Mouse (Mus musculus) embryonic facial prominence, embryonic 11.5 days (tissue): Measurements from ENCODE around the gene Stpg1. TPM values are rescaled to one million over a fixed set of nuclear protein-coding genes. Genes with fewer than 3 reads are reported as not detected.

Source experiments
- ATAC-seq: fragments of 200-750 bp; cut with Nextera tagmentation; replicated peaks from 2 replicates; pipeline ENCODE4 v1.8.0; 2017; ENCODE audit warnings: low read depth; ENCODE audit not compliant: insufficient number of reproducible peaks, low FRiP score, low TSS enrichment
- DNase-seq: peaks from one replicate; pipeline ENCODE4 v3.0.0-alpha.2; 2015; ENCODE audit warnings: low spot score
- H3K27ac ChIP-seq: fragments of 300-500 bp; sonication (generic); replicated peaks from 2 replicates; pipeline ENCODE4 v1.5.1; 2014; ENCODE audit warnings: mild to moderate bottlenecking, low read depth, low read length, control low read depth
- H3K27me3 ChIP-seq: fragments of 300-500 bp; sonication (generic); 2 replicates; pipeline ENCODE4 v1.6.1; 2014; ENCODE audit warnings: mild to moderate bottlenecking, low read length, moderate library complexity, mixed read lengths; ENCODE audit not compliant: control insufficient read depth, insufficient read depth
- H3K36me3 ChIP-seq: fragments of 300-500 bp; sonication (generic); replicated peaks from 2 replicates; pipeline ENCODE4 v1.6.1; 2014; ENCODE audit warnings: low read depth, mild to moderate bottlenecking, low read length, moderate library complexity, mixed read lengths; ENCODE audit not compliant: control insufficient read depth, insufficient read depth
- H3K4me1 ChIP-seq: fragments of 300-500 bp; sonication (generic); 2 replicates; pipeline ENCODE4 v1.6.1; 2014; ENCODE audit warnings: low read length, mixed read lengths; ENCODE audit not compliant: control insufficient read depth, insufficient read depth
- H3K4me2 ChIP-seq: fragments of 300-500 bp; sonication (generic); 2 replicates; pipeline ENCODE4 v1.6.1; 2014; ENCODE audit warnings: low read depth, mild to moderate bottlenecking, control low read depth, low read length, moderate library complexity
- H3K4me3 ChIP-seq: fragments of 300-500 bp; sonication (generic); 2 replicates; pipeline ENCODE4 v1.5.1; 2014; ENCODE audit warnings: low read depth, low read length, control low read depth
- H3K9ac ChIP-seq: fragments of 300-500 bp; sonication (generic); replicated peaks from 2 replicates; pipeline ENCODE4 v1.6.1; 2014; ENCODE audit warnings: mild to moderate bottlenecking, control low read depth, low read length
- H3K9me3 ChIP-seq: fragments of 300-500 bp; sonication (generic); replicated peaks from 2 replicates; pipeline ENCODE4 v1.6.1; 2016; ENCODE audit warnings: mild to moderate bottlenecking, low read length, inconsistent platforms, mixed read lengths; ENCODE audit not compliant: control insufficient read depth
- WGBS: fragments of 180-500 bp; shearing (Covaris S2); extraction: QIAGEN DNeasy Blood & Tissue Kit; methylation state at CpG from one replicate; pipeline ENCODE4 v1.1.7; 2014; 5-methylcytosine and 5-hydroxymethylcytosine counted together
- polyA plus RNA-seq: library from polyadenylated mRNA; unstranded; fragments of >200 nt; fragmentation: Nextera tagmentation; extraction: Ambion mirVana; gene quantifications from 2 replicates; pipeline ENCODE4 v1.2.1, GENCODE M21; 2014

Stpg1 gene
- polyA plus RNA-seq, 1 experiment from 2014 or later = 0.32 TPM

DNA sequence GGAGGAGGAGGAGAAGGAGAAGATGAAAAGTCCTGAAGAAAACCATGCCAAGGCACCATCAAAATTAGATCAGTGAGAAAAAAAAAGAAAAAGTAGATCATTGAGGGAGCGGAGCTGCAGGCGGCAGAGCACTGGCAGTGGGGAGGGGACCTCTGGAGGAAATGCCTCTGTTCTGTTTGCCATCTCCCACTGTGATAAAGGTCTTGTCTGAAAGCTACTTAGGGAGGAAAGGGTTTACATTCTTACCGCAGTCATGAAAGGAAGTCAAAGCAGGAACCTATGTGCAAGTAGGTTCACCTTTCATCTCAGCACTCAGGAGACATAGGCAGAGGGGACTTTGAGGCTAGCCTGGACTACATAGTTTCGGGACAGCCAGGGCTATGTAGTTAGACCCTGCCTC is 7.0 kb downstream of the Stpg1 start:
- no peaks in the 10 kb centered on the region for H3K27me3 ChIP-seq
- H3K9me3 ChIP-seq = no peaks in the 10 kb centered on the region
- no peak overlapping the region for H3K9ac ChIP-seq
- DNase-seq (no peak), ATAC-seq (no peak)
- no peak overlapping the region for H3K27ac ChIP-seq
- H3K4me3 ChIP-seq = no peak overlapping the region
- H3K4me2 ChIP-seq = no peak overlapping the region
- H3K4me1 ChIP-seq = no peaks in the 10 kb centered on the region
- H3K36me3 ChIP-seq = no peaks in the 10 kb centered on the region
- 52% methylated on average over 4 of the region's 4 CpGs for WGBS

DNA sequence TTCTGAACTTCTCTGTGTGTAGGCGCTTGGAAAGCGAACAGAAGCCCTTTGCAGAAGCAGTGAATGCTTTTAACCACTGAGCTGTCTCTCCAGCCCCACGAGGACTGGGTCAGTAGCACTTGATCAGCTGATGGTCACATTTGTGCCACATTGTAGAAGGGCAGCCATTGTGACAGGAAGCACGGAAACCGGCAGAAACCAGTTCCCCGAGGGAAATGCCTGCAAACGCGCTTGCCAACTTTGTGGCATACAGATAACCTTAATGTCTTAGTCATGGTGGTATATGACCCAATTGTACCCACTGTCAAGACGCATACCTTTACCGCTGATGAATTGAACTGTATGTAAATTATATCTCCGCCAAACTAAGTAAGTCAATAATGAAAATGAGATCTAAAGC is 11.2 kb downstream of the Stpg1 start:
- Histone ChIP-seq H3K4me1 (no peaks in the 10 kb centered on the region), H3K27ac (no peak overlapping the region), H3K27me3 (no peaks in the 10 kb centered on the region), H3K36me3 (no peaks in the 10 kb centered on the region), H3K4me2 (no peak overlapping the region), H3K9ac (no peak overlapping the region), H3K4me3 (no peak overlapping the region), H3K9me3 (no peaks in the 10 kb centered on the region)
- ATAC-seq = no peak
- 76% methylated on average over 11 of the region's 11 CpGs for WGBS
- no peak for DNase-seq

DNA sequence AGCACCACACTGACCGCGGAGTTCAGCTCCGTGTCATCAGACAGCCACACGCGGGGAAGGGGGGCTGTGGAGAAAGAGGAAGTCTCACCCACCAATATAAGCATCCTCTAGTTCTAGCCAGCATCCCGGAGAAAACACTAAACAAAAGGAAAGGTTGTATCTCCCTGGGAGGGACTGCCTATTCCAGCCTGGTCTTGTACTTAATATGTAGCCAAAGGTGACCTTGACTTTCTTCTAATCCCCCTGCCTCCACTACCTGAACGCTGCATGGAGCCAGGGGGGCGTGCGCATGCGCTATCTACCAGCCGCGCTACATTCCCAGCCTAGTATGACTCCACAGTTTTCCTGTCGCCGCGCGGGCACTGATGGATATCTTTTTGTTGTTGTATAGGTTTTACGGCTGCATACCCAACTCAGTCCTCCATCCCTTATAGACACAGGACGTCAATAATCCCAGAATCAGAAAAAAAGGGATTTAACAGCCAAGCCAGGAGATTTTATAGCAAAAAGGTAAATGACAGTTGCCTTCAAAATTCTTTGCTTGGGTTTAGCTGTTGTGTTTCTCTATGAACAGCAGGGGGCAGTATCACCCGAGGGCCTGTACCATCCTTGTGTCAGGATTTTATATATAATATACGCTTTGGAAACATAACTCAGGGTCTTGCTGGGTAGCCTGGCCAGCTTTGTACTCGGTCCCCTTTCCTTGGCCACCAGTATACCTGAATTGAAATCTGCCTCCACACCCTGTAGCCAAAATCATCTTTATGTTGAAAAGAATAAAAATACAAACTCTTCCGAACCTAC is 13.2 kb downstream of the Stpg1 start:
- Histone ChIP-seq H3K27ac (no peak overlapping the region), H3K4me1 (no peaks in the 10 kb centered on the region), H3K9ac (no peak overlapping the region), H3K4me3 (no peak overlapping the region), H3K4me2 (peak overlapping the region; percentile 24), H3K36me3 (no peaks in the 10 kb centered on the region), H3K9me3 (no peaks in the 10 kb centered on the region), H3K27me3 (no peaks in the 10 kb centered on the region)
- ATAC-seq (no peak), DNase-seq (peak; percentile 79)
- WGBS = 13% methylated on average over 22 of the region's 22 CpGs

GRCm38 (mm10) chr4:135508419-135509039 is 13.9 kb downstream of the Stpg1 start:
- H3K27ac ChIP-seq = no peak overlapping the region
- WGBS = 12% methylated on average over 13 of the region's 13 CpGs
- no peaks in the 10 kb centered on the region for H3K27me3 ChIP-seq
- 0 out of 2 replicates have a peak overlapping the region, but pooled peaks have one; percentile 32 for H3K9ac ChIP-seq
- 0 out of 2 replicates have a peak, but pooled peaks have one; percentile 36 for ATAC-seq
- H3K4me1 ChIP-seq = no peaks in the 10 kb centered on the region
- no peaks in the 10 kb centered on the region for H3K36me3 ChIP-seq
- H3K4me3 ChIP-seq = no peak overlapping the region
- H3K9me3 ChIP-seq = no peaks in the 10 kb centered on the region
- peak; percentile 92 for DNase-seq
- peak overlapping the region; percentile 37 for H3K4me2 ChIP-seq

GRCm38 (mm10) chr4:135509515-135509914 is 14.9 kb downstream of the Stpg1 start:
- Histone ChIP-seq H3K36me3 (no peaks in the 10 kb centered on the region), H3K4me1 (no peaks in the 10 kb centered on the region), H3K27me3 (no peaks in the 10 kb centered on the region), H3K4me3 (no peak overlapping the region), H3K9me3 (no peaks in the 10 kb centered on the region), H3K27ac (no peak overlapping the region), H3K4me2 (no peak overlapping the region), H3K9ac (no peak overlapping the region)
- WGBS = 62% methylated on average over 12 of the region's 12 CpGs
- no peak for DNase-seq
- no peak for ATAC-seq

- Histone ChIP-seq H3K9me3 (no peaks in the 10 kb centered on the region), H3K4me3 (no peak overlapping the region), H3K36me3 (no peaks in the 10 kb centered on the region), H3K9ac (no peak overlapping the region), H3K27me3 (no peaks in the 10 kb centered on the region), H3K4me1 (no peaks in the 10 kb centered on the region), H3K27ac (no peak overlapping the region), H3K4me2 (no peak overlapping the region)
- DNase-seq (no peak), ATAC-seq (no peak)
- WGBS = 88% methylated on average over 7 of the region's 7 CpGs
These were observed 19.3 kb downstream of the Stpg1 start for GRCm38 (mm10) chr4:135513865-135514264.

DNA sequence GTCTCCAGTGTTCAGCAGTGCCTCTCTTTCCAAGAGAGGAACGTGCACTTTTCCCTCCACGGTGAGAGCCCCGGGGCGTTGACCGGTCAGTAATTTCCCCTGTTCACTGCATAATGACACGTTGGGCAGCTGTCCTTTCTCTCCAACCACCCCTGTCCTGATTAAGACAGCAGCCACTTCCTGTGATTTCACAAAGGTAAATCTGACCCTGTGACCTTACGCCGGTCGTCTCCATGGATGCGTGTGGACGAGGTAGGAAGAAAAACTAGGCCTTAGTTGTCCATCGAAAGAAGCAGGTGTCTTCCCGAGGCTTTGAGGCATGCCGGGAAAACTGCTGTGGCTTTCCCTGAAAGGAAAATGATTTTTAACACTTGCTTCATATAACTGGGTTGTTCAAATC is 20.3 kb downstream of the Stpg1 start:
- Histone ChIP-seq H3K9ac (no peak overlapping the region), H3K36me3 (no peaks in the 10 kb centered on the region), H3K4me1 (no peaks in the 10 kb centered on the region), H3K27ac (no peak overlapping the region), H3K4me2 (no peak overlapping the region), H3K27me3 (no peaks in the 10 kb centered on the region), H3K4me3 (no peak overlapping the region), H3K9me3 (no peaks in the 10 kb centered on the region)
- DNase-seq = no peak
- WGBS = 52% methylated on average over 14 of the region's 14 CpGs
- ATAC-seq = no peak
